Mouse (Mus musculus): ENCODE data around the gene Vasp. TPM values are rescaled to one million over a fixed set of nuclear protein-coding genes. Genes with fewer than 3 reads are reported as not detected.

The Vasp gene
- polyA plus RNA-seq, 1 experiment = 24.9 TPM

GRCm38 (mm10) chr7:19276253-19276652 lies 4.6 kb upstream of the Vasp start:
- no peak for DNase-seq (ENCODE audit: extremely low spot score in 1 of 2, low spot score in 1 of 2)

GRCm38 (mm10) chr7:19272173-19272764 lies 652 bp upstream of the Vasp start:
- peak in 1 of 2 experiments; percentile 42 for DNase-seq (ENCODE audit: extremely low spot score in 1 of 2, low spot score in 1 of 2)

DNA sequence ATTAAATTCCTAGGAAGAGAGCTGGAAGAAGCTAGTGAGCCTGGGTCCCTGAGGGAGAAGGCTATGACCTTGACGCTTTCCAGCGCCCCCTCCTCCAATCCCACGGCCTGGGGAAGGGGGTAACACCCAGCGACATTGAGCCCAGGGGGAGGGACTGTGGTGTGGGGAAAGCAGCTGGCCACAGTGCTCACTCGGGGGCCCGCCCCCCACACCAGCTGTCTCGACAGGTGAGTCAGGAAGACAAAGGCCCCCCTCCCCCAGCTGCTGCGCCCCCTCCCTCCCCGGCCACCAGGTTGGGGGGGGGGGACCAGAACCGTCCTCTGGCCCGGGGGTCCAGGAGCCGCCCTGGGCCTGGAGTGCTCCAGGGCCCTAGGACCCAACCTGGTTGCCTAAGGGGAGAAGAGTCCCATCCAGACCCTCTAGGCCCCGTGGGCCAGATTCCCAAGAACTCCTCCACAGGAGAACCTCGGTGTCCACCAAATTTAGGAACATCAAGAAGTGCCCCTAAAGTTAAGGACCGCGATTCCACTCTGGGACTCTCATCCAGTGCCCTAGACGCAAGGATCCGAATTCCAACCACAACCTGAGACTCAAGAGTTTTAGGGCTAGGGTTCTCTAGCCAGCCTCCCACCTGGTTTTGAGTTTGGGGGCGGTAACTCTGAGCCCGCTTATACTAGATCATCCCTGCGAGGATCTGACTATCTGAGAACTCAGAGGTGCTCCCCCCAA lies 944 bp downstream of the Vasp start:
- no peak for DNase-seq (ENCODE audit: extremely low spot score in 1 of 2, low spot score in 1 of 2)

DNA sequence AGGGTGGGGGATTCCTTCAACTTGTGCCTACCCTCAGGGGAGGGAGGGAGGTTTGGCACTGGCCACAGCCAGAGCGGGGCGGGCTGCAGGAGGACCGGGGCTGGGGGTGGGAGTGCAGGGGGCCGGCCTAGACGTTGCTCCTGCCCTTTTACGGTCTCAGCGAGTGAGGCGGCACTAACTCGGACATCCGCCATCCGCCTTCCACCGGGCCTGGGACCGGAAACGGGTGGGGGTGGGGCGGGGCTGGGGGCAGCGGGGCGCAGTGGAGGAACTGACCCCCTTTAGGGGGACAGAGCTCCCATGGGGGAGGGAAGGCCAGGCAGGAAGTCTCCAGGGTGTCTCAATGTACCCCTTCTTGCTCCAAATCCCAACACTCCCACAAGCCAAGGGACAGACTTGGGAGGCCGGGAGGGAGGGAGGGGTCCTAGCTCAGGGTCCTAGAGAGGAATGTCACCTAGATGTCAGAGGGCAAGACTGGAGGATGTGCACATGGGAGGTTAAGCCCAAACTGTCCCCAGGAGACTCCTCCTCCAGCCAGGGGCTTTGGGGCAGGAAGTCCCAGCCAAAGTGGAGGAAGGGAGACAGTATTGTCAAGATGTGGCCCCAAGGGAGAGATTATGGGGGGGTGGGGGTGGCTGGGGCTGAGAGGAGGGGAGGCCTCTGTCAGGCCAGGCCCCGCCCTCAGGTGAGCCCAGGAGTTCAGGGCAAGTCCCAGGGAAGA lies 1.7 kb downstream of the Vasp start:
- DNase-seq (ENCODE audit: extremely low spot score in 1 of 2, low spot score in 1 of 2) = no peak

DNA sequence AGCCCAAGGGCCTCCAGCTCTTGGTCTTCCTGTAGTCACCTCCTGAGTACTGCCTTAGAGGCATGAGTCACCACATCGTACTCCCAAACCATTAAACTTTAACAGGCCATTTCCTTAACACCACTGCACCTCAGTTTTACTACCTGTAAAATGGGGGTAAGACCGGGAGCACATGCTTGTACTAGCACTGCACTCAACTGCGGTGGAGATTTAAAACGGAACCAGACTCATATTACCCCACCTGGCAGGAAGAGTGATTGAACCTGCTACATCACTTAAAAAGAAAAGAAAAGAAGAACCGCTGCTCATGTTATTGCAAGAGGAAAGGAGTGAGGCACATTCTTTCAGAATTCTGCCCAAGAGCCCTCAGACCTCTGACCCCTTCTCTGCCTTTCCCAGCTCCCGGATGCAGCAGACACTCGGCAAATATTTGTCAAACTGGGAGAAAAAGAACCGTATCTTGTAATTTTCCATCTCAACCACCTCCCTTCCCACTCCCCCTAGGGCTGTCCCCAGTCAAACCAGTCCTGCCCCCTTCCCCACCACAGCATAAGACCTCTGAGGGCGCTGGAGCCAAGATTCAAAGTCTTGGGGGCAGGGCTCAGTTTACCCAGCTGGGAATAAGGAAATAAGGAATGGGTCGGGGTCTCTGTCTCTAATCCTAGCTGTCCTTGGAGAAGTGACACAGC lies 2.5 kb downstream of the Vasp start:
- no peak for DNase-seq (ENCODE audit: extremely low spot score in 1 of 2, low spot score in 1 of 2)

- no peak for DNase-seq (ENCODE audit: extremely low spot score in 1 of 2, low spot score in 1 of 2)
These were observed 4.6 kb downstream of the Vasp start for GRCm38 (mm10) chr7:19267051-19267450.

GRCm38 (mm10) chr7:19265928-19266822 lies 5.4 kb downstream of the Vasp start:
- no peak for DNase-seq (ENCODE audit: extremely low spot score in 1 of 2, low spot score in 1 of 2)

GRCm38 (mm10) chr7:19265147-19265546 lies 6.5 kb downstream of the Vasp start:
- DNase-seq (ENCODE audit: extremely low spot score in 1 of 2, low spot score in 1 of 2) = no peak

- DNase-seq (ENCODE audit: extremely low spot score in 1 of 2, low spot score in 1 of 2) = no peak
These were observed 13.3 kb downstream of the Vasp start for GRCm38 (mm10) chr7:19258336-19258735.

- peak; percentile 58 to 61 for DNase-seq (ENCODE audit: extremely low spot score in 1 of 2, low spot score in 1 of 2)
These were observed 14.1 kb downstream of the Vasp start for GRCm38 (mm10) chr7:19257390-19258022.

GRCm38 (mm10) chr7:19256567-19256966 lies 15.1 kb downstream of the Vasp start:
- no peak for DNase-seq (ENCODE audit: extremely low spot score in 1 of 2, low spot score in 1 of 2)

DNA sequence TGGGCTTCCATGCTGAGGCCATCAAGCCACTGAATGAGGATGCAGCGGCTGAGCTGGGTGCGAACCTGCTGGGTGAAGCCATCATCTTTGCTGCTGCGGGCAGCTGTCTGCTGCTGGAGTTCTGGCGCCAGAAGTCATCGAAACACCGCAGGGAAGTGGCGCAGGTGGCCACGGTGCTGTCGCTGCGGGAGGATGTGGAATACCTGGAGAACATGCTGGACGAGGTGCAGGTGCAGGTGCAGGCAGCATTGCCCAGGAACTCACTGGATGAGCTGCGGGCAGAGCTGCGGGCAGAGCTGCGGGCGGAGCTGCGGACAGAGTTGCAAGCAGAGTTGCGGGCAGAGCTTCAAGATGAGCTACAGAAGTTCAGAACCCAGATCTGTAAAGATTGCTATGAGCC lies 16.2 kb downstream of the Vasp start:
- no peak for DNase-seq (ENCODE audit: extremely low spot score in 1 of 2, low spot score in 1 of 2)

DNA sequence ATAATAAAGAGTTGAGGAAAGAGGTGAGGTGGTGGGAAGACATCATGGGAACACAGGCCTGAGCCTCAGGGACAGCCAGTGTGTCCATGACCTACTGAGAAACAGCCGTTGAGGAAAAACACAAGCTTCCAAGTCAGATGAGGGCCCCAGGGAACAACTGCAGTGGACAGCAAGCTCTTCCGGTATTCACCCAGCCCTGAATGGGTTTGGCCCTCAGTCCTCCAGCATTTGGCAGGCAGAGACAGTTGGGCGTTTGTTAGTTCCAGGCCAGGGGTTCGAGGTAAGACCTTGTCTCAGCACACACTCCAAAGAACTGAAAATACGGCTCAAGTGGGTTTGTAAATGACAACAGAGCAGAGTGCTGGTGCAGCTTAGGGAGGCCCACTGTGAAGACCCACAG lies 18.2 kb downstream of the Vasp start:
- DNase-seq (ENCODE audit: extremely low spot score in 1 of 2, low spot score in 1 of 2) = no peak

DNA sequence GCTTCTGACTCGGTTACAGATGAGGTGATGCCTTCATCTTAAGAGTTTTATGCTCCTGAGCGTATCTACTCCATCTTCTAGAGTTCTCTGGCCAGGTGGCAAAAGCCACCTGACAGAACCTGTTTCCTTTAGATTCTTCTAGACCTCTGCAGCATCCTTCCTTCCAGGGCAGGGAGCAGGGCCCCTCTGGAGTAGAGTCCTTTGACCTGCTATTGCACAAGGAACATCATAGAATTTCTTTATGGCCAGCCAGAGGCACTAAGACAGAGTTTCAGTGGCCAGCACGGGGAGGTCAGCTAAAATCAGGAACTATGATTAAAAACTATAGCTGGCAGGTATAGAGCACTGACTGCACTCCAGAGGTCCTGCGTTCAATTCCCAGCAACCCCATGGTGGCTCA lies 19.5 kb downstream of the Vasp start:
- DNase-seq (ENCODE audit: extremely low spot score in 1 of 2, low spot score in 1 of 2) = no peak

GRCm38 (mm10) chr7:19247511-19247910 lies 24.1 kb downstream of the Vasp start:
- DNase-seq (ENCODE audit: extremely low spot score in 1 of 2, low spot score in 1 of 2) = no peak

- no peak for DNase-seq (ENCODE audit: extremely low spot score in 1 of 2, low spot score in 1 of 2)
These were observed 24.8 kb downstream of the Vasp start for GRCm38 (mm10) chr7:19246855-19247254.

DNA sequence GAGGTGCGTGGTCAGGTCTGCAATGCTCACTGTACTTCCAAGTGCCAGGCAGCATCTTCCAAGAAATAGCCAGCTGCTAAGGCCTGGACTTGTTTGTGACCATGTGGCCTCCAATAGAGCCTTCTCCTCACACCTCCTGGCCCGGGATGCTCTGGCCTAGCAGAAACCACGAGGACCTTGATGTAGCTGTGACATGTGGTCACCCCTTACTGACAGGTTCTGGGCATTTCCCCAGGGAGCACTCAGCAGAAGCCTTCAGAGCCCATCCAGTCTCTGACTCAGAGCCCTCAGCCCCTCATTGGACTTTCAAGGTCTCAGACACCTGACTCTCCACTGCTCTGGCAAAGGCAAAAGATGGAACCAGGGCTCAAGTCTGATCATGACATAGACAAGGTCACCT lies 26.5 kb downstream of the Vasp start:
- DNase-seq (ENCODE audit: extremely low spot score in 1 of 2, low spot score in 1 of 2) = no peak

DNA sequence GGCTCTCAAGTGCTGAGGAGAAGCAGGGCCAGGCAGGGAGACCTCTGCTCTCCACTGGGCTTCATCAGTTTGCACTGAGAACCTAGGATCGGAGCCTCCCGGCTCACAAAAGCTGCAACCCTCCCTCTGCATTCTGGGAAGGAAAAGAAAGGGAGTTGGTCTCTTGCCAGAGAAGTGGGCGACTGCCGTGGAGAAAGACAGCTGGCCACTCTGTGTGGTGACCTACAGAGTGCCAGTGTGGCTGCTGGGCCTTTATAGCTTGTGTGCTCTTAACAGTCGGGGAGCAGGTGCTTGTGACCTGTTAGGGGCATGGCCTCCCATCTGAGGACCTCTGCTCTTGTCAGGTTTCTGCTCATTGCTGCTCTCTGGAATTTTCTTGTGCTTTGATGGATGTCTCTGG lies 27.8 kb downstream of the Vasp start:
- DNase-seq (ENCODE audit: extremely low spot score in 1 of 2, low spot score in 1 of 2) = peak in 1 of 2 experiments; percentile 59

- no peak for DNase-seq (ENCODE audit: extremely low spot score in 1 of 2, low spot score in 1 of 2)
These were observed 29.6 kb downstream of the Vasp start for GRCm38 (mm10) chr7:19242005-19242404.

Measured in frontal cortex, adult 2 months (tissue).